Mouse (Mus musculus): ENCODE measurements at regions not wholly inside any gene's neighbourhood (a gene's known extent, or its start where the extent isn't known, plus 50 kb on each side); places are given as distances from the start of the nearest gene placed in this dataset.

DNA sequence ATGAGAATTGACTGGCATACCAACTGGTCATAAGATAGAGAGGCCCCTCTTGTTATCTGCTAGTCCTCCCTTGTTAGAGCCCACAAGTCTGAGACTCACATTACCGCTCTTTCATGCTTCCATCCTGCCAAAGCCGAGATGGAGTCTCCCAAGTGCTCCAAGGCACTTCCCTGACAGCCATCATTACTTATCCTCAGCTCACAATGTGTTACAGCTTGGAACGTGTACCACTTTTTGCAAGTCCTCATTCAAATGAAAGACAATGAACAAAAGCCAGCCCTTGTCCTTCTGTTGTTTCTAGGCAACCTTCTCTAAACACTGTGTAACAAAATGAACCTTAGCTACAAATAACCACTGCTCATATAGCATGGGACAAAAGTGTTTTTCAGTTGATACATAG, 102.6 kb upstream of the Mtap start:
- H3K4me3 ChIP-seq (ENCODE audit: low read length) = no peak overlapping the region
- no peaks in the 10 kb centered on the region for H3K36me3 ChIP-seq (ENCODE audit: control insufficient read depth, insufficient read depth, low read length)
- H3K4me1 ChIP-seq (ENCODE audit: control insufficient read depth, insufficient read depth, low read length) = no peaks in the 10 kb centered on the region
- no peak for ATAC-seq
- no peak overlapping the region for H3K4me2 ChIP-seq (ENCODE audit: low read depth, low read length)
- no peaks in the 10 kb centered on the region for H3K9me3 ChIP-seq (ENCODE audit: control insufficient read depth, low read length)
- H3K27me3 ChIP-seq (replicated peaks; ENCODE audit: control insufficient read depth, insufficient read depth, low read length) = no peaks in the 10 kb centered on the region
- WGBS = 55% methylated on average over 3 of the region's 3 CpGs
- H3K27ac ChIP-seq (ENCODE audit: low read length) = no peak overlapping the region
- H3K9ac ChIP-seq (ENCODE audit: low read depth, low read length) = no peak overlapping the region

- Histone ChIP-seq H3K9me3 (ENCODE audit: control insufficient read depth, low read length) (no peaks in the 10 kb centered on the region), H3K4me3 (ENCODE audit: low read length) (no peak overlapping the region), H3K4me2 (ENCODE audit: low read depth, low read length) (no peak overlapping the region), H3K27ac (ENCODE audit: low read length) (no peak overlapping the region), H3K4me1 (ENCODE audit: control insufficient read depth, insufficient read depth, low read length) (no peaks in the 10 kb centered on the region), H3K9ac (ENCODE audit: low read depth, low read length) (no peak overlapping the region), H3K27me3 (replicated peaks; ENCODE audit: control insufficient read depth, insufficient read depth, low read length) (no peaks in the 10 kb centered on the region), H3K36me3 (ENCODE audit: control insufficient read depth, insufficient read depth, low read length) (no peaks in the 10 kb centered on the region)
- ATAC-seq = no peak
- 25% methylated on average over 2 of the region's 2 CpGs for WGBS
Measured at GRCm38 (mm10) chr4:89012681-89013353, 124.1 kb upstream of the Mtap start.

DNA sequence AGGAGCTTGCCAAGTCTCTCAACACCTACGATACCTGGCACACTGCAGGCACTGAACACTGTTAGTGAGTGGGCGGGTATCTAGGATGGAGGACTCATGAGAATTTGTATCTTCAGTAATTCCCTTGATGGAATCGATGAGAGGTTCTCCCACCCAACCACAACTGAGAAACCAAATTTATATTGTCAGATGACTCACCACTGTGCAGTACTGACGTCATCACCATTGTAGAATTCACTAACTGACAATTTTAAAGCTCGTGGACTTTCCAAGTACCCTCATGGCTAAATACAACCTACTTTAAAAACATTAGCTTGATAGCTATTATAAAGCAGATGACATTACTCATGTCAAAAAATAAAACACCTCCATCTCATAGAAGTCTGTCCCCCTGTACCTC, 128.4 kb upstream of the Mtap start:
- no peaks in the 10 kb centered on the region for H3K36me3 ChIP-seq (ENCODE audit: control insufficient read depth, insufficient read depth, low read length)
- no peak overlapping the region for H3K4me3 ChIP-seq (ENCODE audit: low read length)
- H3K4me2 ChIP-seq (ENCODE audit: low read depth, low read length) = no peak overlapping the region
- ATAC-seq = no peak
- H3K9ac ChIP-seq (ENCODE audit: low read depth, low read length) = no peak overlapping the region
- H3K9me3 ChIP-seq (ENCODE audit: control insufficient read depth, low read length) = no peaks in the 10 kb centered on the region
- no peaks in the 10 kb centered on the region for H3K27me3 ChIP-seq (replicated peaks; ENCODE audit: control insufficient read depth, insufficient read depth, low read length)
- 85% methylated on average over 5 of the region's 5 CpGs for WGBS
- no peaks in the 10 kb centered on the region for H3K4me1 ChIP-seq (ENCODE audit: control insufficient read depth, insufficient read depth, low read length)
- H3K27ac ChIP-seq (ENCODE audit: low read length) = no peak overlapping the region

DNA sequence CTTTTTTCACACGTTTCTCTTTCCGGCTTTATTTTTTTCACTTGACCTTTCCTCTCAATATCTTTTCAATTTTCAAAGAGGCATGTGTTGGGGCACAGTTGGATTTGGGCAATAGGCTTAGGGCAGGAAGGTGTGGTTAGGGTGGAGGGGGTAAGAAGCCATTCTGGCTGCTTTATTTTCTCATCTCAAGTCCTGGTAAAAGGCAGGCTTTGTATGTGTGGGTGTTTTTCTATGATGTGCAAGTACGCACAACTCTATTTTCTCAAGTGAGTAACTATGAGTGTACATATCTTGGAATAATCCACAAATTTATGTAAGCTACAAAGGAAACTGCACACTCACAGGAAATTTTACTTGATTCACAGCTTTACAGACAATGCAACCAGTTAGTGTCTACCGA, 121.5 kb upstream of the Ifne start:
- WGBS = 85% methylated on average over 4 of the region's 4 CpGs

GRCm38 (mm10) chr4:89000855-89001254, 120.9 kb upstream of the Ifne start:
- H3K36me3 ChIP-seq (ENCODE audit: control insufficient read depth, insufficient read depth, low read length) = no peaks in the 10 kb centered on the region
- no peak for ATAC-seq
- H3K4me2 ChIP-seq (ENCODE audit: low read depth, low read length) = no peak overlapping the region
- WGBS = 73% methylated on average over 4 of the region's 4 CpGs
- H3K27ac ChIP-seq (ENCODE audit: low read length) = no peak overlapping the region
- no peaks in the 10 kb centered on the region for H3K9me3 ChIP-seq (ENCODE audit: control insufficient read depth, low read length)
- H3K4me3 ChIP-seq (ENCODE audit: low read length) = no peak overlapping the region
- no peak overlapping the region for H3K9ac ChIP-seq (ENCODE audit: low read depth, low read length)
- no peaks in the 10 kb centered on the region for H3K27me3 ChIP-seq (replicated peaks; ENCODE audit: control insufficient read depth, insufficient read depth, low read length)
- H3K4me1 ChIP-seq (ENCODE audit: control insufficient read depth, insufficient read depth, low read length) = no peaks in the 10 kb centered on the region

More for the DNA sequence above, 121.5 kb upstream of the Ifne start:
- Histone ChIP-seq H3K9ac (ENCODE audit: low read depth, low read length) (no peak overlapping the region), H3K9me3 (ENCODE audit: control insufficient read depth, low read length) (no peaks in the 10 kb centered on the region), H3K4me3 (ENCODE audit: low read length) (no peak overlapping the region), H3K36me3 (ENCODE audit: control insufficient read depth, insufficient read depth, low read length) (no peaks in the 10 kb centered on the region), H3K4me2 (ENCODE audit: low read depth, low read length) (no peak overlapping the region), H3K27ac (ENCODE audit: low read length) (no peak overlapping the region), H3K4me1 (ENCODE audit: control insufficient read depth, insufficient read depth, low read length) (no peaks in the 10 kb centered on the region), H3K27me3 (replicated peaks; ENCODE audit: control insufficient read depth, insufficient read depth, low read length) (no peaks in the 10 kb centered on the region)
- no peak for ATAC-seq

- Histone ChIP-seq H3K27me3 (replicated peaks; ENCODE audit: control insufficient read depth, insufficient read depth, low read length) (no peaks in the 10 kb centered on the region), H3K4me3 (ENCODE audit: low read length) (no peak overlapping the region), H3K9me3 (ENCODE audit: control insufficient read depth, low read length) (no peaks in the 10 kb centered on the region), H3K36me3 (ENCODE audit: control insufficient read depth, insufficient read depth, low read length) (no peaks in the 10 kb centered on the region), H3K4me2 (ENCODE audit: low read depth, low read length) (no peak overlapping the region), H3K9ac (ENCODE audit: low read depth, low read length) (no peak overlapping the region), H3K4me1 (ENCODE audit: control insufficient read depth, insufficient read depth, low read length) (no peaks in the 10 kb centered on the region), H3K27ac (ENCODE audit: low read length) (no peak overlapping the region)
- WGBS = 83% methylated on average over 6 of the region's 6 CpGs
- no peak for ATAC-seq
Measured at GRCm38 (mm10) chr4:89000200-89000599, 120.2 kb upstream of the Ifne start.

- WGBS = 80% methylated on average over 5 of the region's 5 CpGs
- no peak for ATAC-seq
- Histone ChIP-seq H3K9ac (ENCODE audit: low read depth, low read length) (no peak overlapping the region), H3K27ac (ENCODE audit: low read length) (no peak overlapping the region), H3K36me3 (ENCODE audit: control insufficient read depth, insufficient read depth, low read length) (no peaks in the 10 kb centered on the region), H3K27me3 (replicated peaks; ENCODE audit: control insufficient read depth, insufficient read depth, low read length) (no peaks in the 10 kb centered on the region), H3K4me3 (ENCODE audit: low read length) (no peak overlapping the region), H3K9me3 (ENCODE audit: control insufficient read depth, low read length) (no peaks in the 10 kb centered on the region), H3K4me2 (ENCODE audit: low read depth, low read length) (no peak overlapping the region), H3K4me1 (ENCODE audit: control insufficient read depth, insufficient read depth, low read length) (no peaks in the 10 kb centered on the region)
Measured at GRCm38 (mm10) chr4:88998286-88998685, 118.3 kb upstream of the Ifne start.

GRCm38 (mm10) chr4:88995129-88995919, 115.3 kb upstream of the Ifne start:
- H3K27ac ChIP-seq (ENCODE audit: low read length) = no peak overlapping the region
- H3K4me3 ChIP-seq (ENCODE audit: low read length) = no peak overlapping the region
- no peaks in the 10 kb centered on the region for H3K4me1 ChIP-seq (ENCODE audit: control insufficient read depth, insufficient read depth, low read length)
- ATAC-seq = no peak
- H3K4me2 ChIP-seq (ENCODE audit: low read depth, low read length) = no peak overlapping the region
- no peak overlapping the region for H3K9ac ChIP-seq (ENCODE audit: low read depth, low read length)
- no peaks in the 10 kb centered on the region for H3K36me3 ChIP-seq (ENCODE audit: control insufficient read depth, insufficient read depth, low read length)
- no peaks in the 10 kb centered on the region for H3K9me3 ChIP-seq (ENCODE audit: control insufficient read depth, low read length)
- H3K27me3 ChIP-seq (replicated peaks; ENCODE audit: control insufficient read depth, insufficient read depth, low read length) = no peaks in the 10 kb centered on the region
- WGBS = 82% methylated on average over 5 of the region's 5 CpGs

- no peak for ATAC-seq
- H3K9me3 ChIP-seq (ENCODE audit: control insufficient read depth, low read length) = no peaks in the 10 kb centered on the region
- H3K4me1 ChIP-seq (ENCODE audit: control insufficient read depth, insufficient read depth, low read length) = no peaks in the 10 kb centered on the region
- no peak overlapping the region for H3K4me3 ChIP-seq (ENCODE audit: low read length)
- H3K27me3 ChIP-seq (replicated peaks; ENCODE audit: control insufficient read depth, insufficient read depth, low read length) = no peaks in the 10 kb centered on the region
- 70% methylated on average over 4 of the region's 4 CpGs for WGBS
- H3K4me2 ChIP-seq (ENCODE audit: low read depth, low read length) = no peak overlapping the region
- no peak overlapping the region for H3K27ac ChIP-seq (ENCODE audit: low read length)
- no peaks in the 10 kb centered on the region for H3K36me3 ChIP-seq (ENCODE audit: control insufficient read depth, insufficient read depth, low read length)
- H3K9ac ChIP-seq (ENCODE audit: low read depth, low read length) = no peak overlapping the region
Measured at GRCm38 (mm10) chr4:88994486-88994885, 114.5 kb upstream of the Ifne start.
